In the genomic region with DNA sequence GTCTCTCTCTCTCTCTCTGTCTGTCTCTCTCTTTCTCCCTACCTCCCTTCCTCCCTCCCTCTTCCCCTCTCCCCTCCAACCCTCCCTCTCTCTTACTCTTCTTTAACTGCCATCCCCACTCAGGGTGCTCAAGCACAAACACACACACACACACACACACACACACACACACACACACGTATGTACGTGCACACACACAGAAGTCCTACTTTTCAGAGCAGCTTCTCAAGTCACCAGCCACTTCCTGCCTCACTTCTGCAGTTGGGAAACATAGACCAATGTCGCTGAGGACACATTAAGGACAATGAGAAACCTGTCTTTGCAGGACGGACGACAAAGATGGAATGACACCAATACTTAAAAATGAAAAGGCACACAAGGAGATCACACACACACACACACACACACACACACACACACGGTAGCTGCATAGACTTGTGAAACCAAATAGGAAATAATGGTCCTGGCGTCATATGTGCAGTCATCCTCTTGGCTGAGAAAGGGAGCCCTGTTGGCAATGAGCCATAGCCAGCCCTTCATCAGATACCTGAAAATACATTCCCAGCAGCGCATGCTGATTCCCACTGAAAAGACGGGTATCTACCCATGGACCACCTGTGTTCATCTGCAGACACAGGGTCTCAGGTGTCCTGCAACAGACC, we compare ENCODE assay signal across 8 mouse cellular contexts. TPM values are rescaled to one million over a fixed set of nuclear protein-coding genes. Genes with fewer than 3 reads are reported as not detected.
DNase-seq lines count a peak whose midpoint lies in the region; ATAC-seq and TF ChIP-seq lines count a peak whose summit lies in the region.
"Had no signal": no experiment of that assay in that cellular context is flagged by ENCODE, and none has a peak within 500 bp of the region (broad histone marks: within the 10 kb centered on the region; RNA-seq: fewer than 3 reads in every experiment).

No protein-coding gene starts in this region.

- peaks cover 50% of the 10 kb centered on the region for H3K4me1 ChIP-seq in kidney, embryonic 16.5 days (ENCODE audit: insufficient read depth, low read length)
- H3K4me1 ChIP-seq in forebrain, postnatal 0 days (ENCODE audit: insufficient read depth): peaks cover 16% of the 10 kb centered on the region; the same call in 1 of the 2 replicates
- peaks cover 46% of the 10 kb centered on the region for H3K4me1 ChIP-seq in thymus, adult 2 months (replicated peaks; ENCODE audit: control insufficient read depth, insufficient read depth, low read length)

- H3K9ac ChIP-seq in kidney, embryonic 16.5 days (replicated peaks; ENCODE audit: low read length): no peak overlapping the region
- H3K9ac ChIP-seq in forebrain, postnatal 0 days: no peak overlapping the region

- no peak overlapping the region for H3K4me3 ChIP-seq in kidney, embryonic 16.5 days (ENCODE audit: low read length)
- peak overlapping the region; percentile 83 for H3K4me3 ChIP-seq in forebrain, postnatal 0 days (ENCODE audit: low read depth, low read length)
- H3K4me3 ChIP-seq in thymus, adult 2 months (ENCODE audit: control insufficient read depth, insufficient read depth, low read length): no peak overlapping the region

- H3K27me3 ChIP-seq in kidney, embryonic 16.5 days (ENCODE audit: insufficient read depth, low read length): 0 out of 2 replicates have a peak, but pooled peaks cover 4% of the 10 kb centered on the region
- H3K27me3 ChIP-seq in forebrain, postnatal 0 days (ENCODE audit: insufficient read depth, low read length): no peaks in the 10 kb centered on the region
- H3K27me3 ChIP-seq in thymus, adult 2 months (ENCODE audit: control insufficient read depth, insufficient read depth, low read length): no peaks in the 10 kb centered on the region

- peak overlapping the region; percentile 86; the same call in 1 of the 2 replicates for H3K4me2 ChIP-seq in kidney, embryonic 16.5 days (replicated peaks; ENCODE audit: low read depth, low read length)
- H3K4me2 ChIP-seq in forebrain, postnatal 0 days (ENCODE audit: low read depth): peak overlapping the region; percentile 83

- 66% methylated on average over 9 of the region's 9 CpGs for WGBS in kidney, embryonic 16.5 days
- WGBS in forebrain, postnatal 0 days: 76% methylated on average over 9 of the region's 9 CpGs
- WGBS in thymus, adult 2 months: 18% methylated on average over 9 of the region's 9 CpGs

- DNase-seq in kidney, adult 9 months: no peak
- peak; percentile 65 for DNase-seq in cerebellum, adult 8-10 months
- no peak for DNase-seq in forebrain, postnatal 0 days
- DNase-seq in thymus, adult 2 months: peak; percentile 65
- DNase-seq in liver: no peak
- DNase-seq in ovary, postnatal 36 days (ENCODE audit: low spot score): no peak
- DNase-seq: gastrocnemius, postnatal 36 days had no signal

- H3K27ac ChIP-seq in kidney, embryonic 16.5 days (ENCODE audit: low read length): no peak overlapping the region
- no peak overlapping the region for H3K27ac ChIP-seq in forebrain, postnatal 0 days (ENCODE audit: low read depth, low read length)
- peak overlapping the region; percentile 74 for H3K27ac ChIP-seq in thymus, adult 2 months (ENCODE audit: control insufficient read depth, insufficient read depth, low read length)

- H3K36me3 ChIP-seq in kidney, embryonic 16.5 days (ENCODE audit: insufficient read depth, low read length): no peaks in the 10 kb centered on the region
- H3K36me3 ChIP-seq in forebrain, postnatal 0 days (ENCODE audit: insufficient read depth): no peaks in the 10 kb centered on the region
- H3K36me3 ChIP-seq in thymus, adult 2 months (ENCODE audit: control insufficient read depth, insufficient read depth, low read length): no peaks in the 10 kb centered on the region

- TF ChIP-seq POLR2A in thymus, adult 2 months (IDR thresholded peaks at IDR 0.05; ENCODE audit: control insufficient read depth, extremely low read depth, insufficient read depth, low read length, poor library complexity): no peak

- ATAC-seq in kidney, embryonic 16.5 days (ENCODE audit: low FRiP score, low TSS enrichment): no peak
- no peak for ATAC-seq in forebrain, postnatal 0 days

- H3K9me3 ChIP-seq in kidney, embryonic 16.5 days (ENCODE audit: low read length): no peaks in the 10 kb centered on the region
- H3K9me3 ChIP-seq in forebrain, postnatal 0 days (ENCODE audit: low read length): no peaks in the 10 kb centered on the region

- no peak for TF ChIP-seq CTCF in forebrain, postnatal 0 days (IDR thresholded peaks at IDR 0.05; ENCODE audit: low read depth)
- TF ChIP-seq CTCF in thymus, adult 2 months (IDR thresholded peaks at IDR 0.05; ENCODE audit: borderline replicate concordance, control insufficient read depth, extremely low read depth, insufficient read depth, low read length, poor library complexity): no peak

RNA-seq across cellular contexts. Expression of gene Slco3a1, which starts 3.1 kb away (rescaled TPM):
- polyA plus RNA-seq in kidney, embryonic 16.5 days (2015; fragmentation: Nextera tagmentation; extraction: Ambion mirVana): 20.8 and 24.9 TPM in 2 replicates
- 26.4 and 27.8 TPM in 2 replicates for total RNA-seq in forebrain, postnatal 0 days (2014; rRNA removed)
- 18.2 and 25.2 TPM in 2 replicates for polyA plus RNA-seq in forebrain, postnatal 0 days (2015; fragmentation: Nextera tagmentation; extraction: Ambion mirVana)
- polyA plus RNA-seq in thymus, adult 2 months (2012; rRNA removed): 86.0 and 94.3 TPM in 2 replicates

Comparison
In these comparisons a context has a peak if more than half of its experiments do, and no peak if none do; other contexts are left out.
1. DNase-seq: peak in cerebellum, adult 8-10 months (single experiment) and thymus, adult 2 months (single experiment); none in kidney, adult 9 months (single experiment), forebrain, postnatal 0 days (single experiment), liver (single experiment) and ovary, postnatal 36 days (single experiment).